Mouse (Mus musculus) bone marrow macrophage, adult 2 months (primary cell): ENCODE data around the gene Epgn.

Experiments
- CTCF ChIP-seq: IDR thresholded peaks from 2 replicates; pipeline ENCODE4 v1.5.1; 2012; ENCODE audit warnings: low read depth, mild to moderate bottlenecking, low read length, moderate library complexity
- POLR2A ChIP-seq: IDR thresholded peaks from 2 replicates; pipeline ENCODE4 v1.6.1; 2012; ENCODE audit warnings: mild to moderate bottlenecking, low read depth, low read length, borderline replicate concordance

GRCm38 (mm10) chr5:91072340-91072739 is 45.1 kb downstream of the Epgn start:
- TF ChIP-seq CTCF (no peak), POLR2A (no peak)
